Mouse (Mus musculus): ENCODE data around the gene Otof. TPM values are rescaled to one million over a fixed set of nuclear protein-coding genes. Genes with fewer than 3 reads are reported as not detected.

Gene Otof
- total and polyA plus RNA-seq, 3 experiments, result 0.04 to 0.07 TPM; not detected in 1

DNA sequence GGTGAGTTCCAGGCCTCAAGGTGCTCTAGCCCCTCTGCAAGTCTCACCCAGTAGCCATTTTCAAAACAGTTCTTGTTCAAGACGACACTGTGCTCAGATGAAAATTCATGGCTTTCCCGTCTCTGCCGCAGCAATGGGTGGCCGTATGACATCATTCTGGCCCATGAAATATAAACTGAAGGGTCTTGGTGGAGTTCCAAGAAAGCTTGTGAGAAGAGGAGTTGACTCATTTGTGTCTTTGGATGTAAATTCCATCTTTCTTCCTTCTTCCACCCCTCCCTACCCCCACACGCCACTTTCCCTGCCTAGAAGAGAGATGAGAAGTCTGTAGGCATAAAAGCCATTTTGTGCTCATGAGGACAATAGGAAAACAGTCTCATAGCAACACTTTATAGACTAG is 29.1 kb upstream of the Otof start:
- dilution Hi-C loops (cut with MboI; ENCODE audit: extremely low pct_ligation_motif_present, extremely low pct_unique_long_range_greater_than_20kb, low sequenced_read_pairs) (no loop called here), in situ Hi-C loops (cut with MboI; ENCODE audit: low pct_ligation_motif_present, low pct_unique_long_range_greater_than_20kb, low sequenced_read_pairs) (no loop called here)
- Histone ChIP-seq H3K4me3 (replicated peaks in 1 of 3; ENCODE audit: low read depth in 2 of 3, low read length in 2 of 3, poor library complexity in 1 of 3) (no peak overlapping the region), H3K27me3 (replicated peaks) (peaks cover 48% of the 10 kb centered on the region), H3K4me2 (ENCODE audit: insufficient read depth, low read depth, poor library complexity, severe bottlenecking) (no peak overlapping the region), H3K4me1 (ENCODE audit: control insufficient read depth in 1 of 2, insufficient read depth in 2 of 2) (peaks cover 6 to 10% of the 10 kb centered on the region in 2 experiments), H3K79me2 (replicated peaks; ENCODE audit: control insufficient read depth, extremely low read depth, insufficient read depth, poor library complexity, severe bottlenecking) (no peaks in the 10 kb centered on the region), H3K27ac (ENCODE audit: insufficient read depth, low read depth) (no peak overlapping the region), H3K36me3 (replicated peaks in 1 of 2; ENCODE audit: control insufficient read depth in 1 of 2, insufficient read depth in 1 of 2, low read length in 1 of 2) (no peaks in the 10 kb centered on the region), H3K9ac (ENCODE audit: insufficient read depth, low read depth) (no peak overlapping the region), H3K9me3 (replicated peaks; ENCODE audit: low read length) (no peaks in the 10 kb centered on the region)
- no peak for TF ChIP-seq USF2 (conservative IDR thresholded peaks at IDR 0.05; ENCODE audit: low read depth, low read length)
- TF ChIP-seq KAT2A (IDR thresholded peaks at IDR 0.05; ENCODE audit: insufficient replicate concordance, low read length), result no peak
- no peak for TF ChIP-seq NRF1 (IDR thresholded peaks at IDR 0.05; ENCODE audit: low read depth, low read length)
- no peak for TF ChIP-seq PAX5 (IDR thresholded peaks at IDR 0.05; ENCODE audit: low read length)
- no peak for TF ChIP-seq MAX (IDR thresholded peaks at IDR 0.05; ENCODE audit: low read length)
- no peak for TF ChIP-seq NELFE (IDR thresholded peaks at IDR 0.05; ENCODE audit: low read depth, low read length)
- no peak for TF ChIP-seq CHD1 (IDR thresholded peaks at IDR 0.05; ENCODE audit: low read depth, low read length)
- no peak for TF ChIP-seq E2F4 (IDR thresholded peaks at IDR 0.05; ENCODE audit: insufficient replicate concordance, low read depth, low read length)
- no peak for TF ChIP-seq USF1 (IDR thresholded peaks at IDR 0.05; ENCODE audit: low read depth, low read length)
- no peak for TF ChIP-seq MAFK (IDR thresholded peaks at IDR 0.05; ENCODE audit: insufficient replicate concordance, low read length)
- no peak for TF ChIP-seq MAZ (IDR thresholded peaks at IDR 0.05; ENCODE audit: low read depth, low read length)
- no peak for TF ChIP-seq UBTF (IDR thresholded peaks at IDR 0.05; ENCODE audit: low read depth, low read length)
- TF ChIP-seq MEF2A (IDR thresholded peaks at IDR 0.05; ENCODE audit: borderline replicate concordance, low read depth, low read length), result no peak
- TF ChIP-seq JUND (conservative IDR thresholded peaks at IDR 0.05; ENCODE audit: low read depth, low read length), result no peak
- no peak for TF ChIP-seq ZC3H11A (IDR thresholded peaks at IDR 0.05; ENCODE audit: low read depth, low read length)
- TF ChIP-seq HCFC1 (IDR thresholded peaks at IDR 0.05; ENCODE audit: low read depth, low read length), result no peak
- no peak for TF ChIP-seq POLR2AphosphoS2 (IDR thresholded peaks at IDR 0.05; ENCODE audit: low read depth, low read length)
- no peak for TF ChIP-seq EP300 (IDR thresholded peaks at IDR 0.05; ENCODE audit: low read length)
- DNase-seq (ENCODE audit: extremely low read depth), result no peak

DNA sequence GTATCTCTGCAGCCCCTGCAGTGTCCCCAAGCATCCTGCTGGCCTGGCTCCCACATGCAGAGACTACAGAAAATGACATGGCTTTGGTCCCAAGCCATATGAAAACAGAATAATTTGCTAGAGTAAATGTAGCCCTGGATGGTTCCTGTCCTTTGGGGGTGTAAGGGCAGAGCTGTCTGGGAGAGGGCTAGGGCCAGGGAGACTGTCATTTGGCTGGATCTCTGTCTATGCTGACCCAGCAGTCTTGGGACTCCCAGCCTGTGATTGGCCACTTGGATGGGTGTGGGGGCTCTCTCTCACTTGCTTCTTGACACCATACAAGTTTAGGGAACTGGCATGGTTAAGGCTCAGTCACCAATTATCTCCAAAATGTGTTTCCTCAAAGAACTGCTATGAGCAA is 28.5 kb upstream of the Otof start:
- dilution Hi-C loops (cut with MboI; ENCODE audit: extremely low pct_ligation_motif_present, extremely low pct_unique_long_range_greater_than_20kb, low sequenced_read_pairs), result no loop called here
- peaks cover 6 to 10% of the 10 kb centered on the region in 2 experiments for H3K4me1 ChIP-seq (ENCODE audit: control insufficient read depth in 1 of 2, insufficient read depth in 2 of 2)
- no peak overlapping the region for H3K4me3 ChIP-seq (replicated peaks in 1 of 3; ENCODE audit: low read depth in 2 of 3, low read length in 2 of 3, poor library complexity in 1 of 3)
- no peak for TF ChIP-seq USF1 (IDR thresholded peaks at IDR 0.05; ENCODE audit: low read depth, low read length)
- TF ChIP-seq JUN (IDR thresholded peaks at IDR 0.05; ENCODE audit: insufficient read depth, low read depth, low read length), result no peak
- no peak for TF ChIP-seq PAX5 (IDR thresholded peaks at IDR 0.05; ENCODE audit: low read length)
- no peak overlapping the region for H3K27ac ChIP-seq (ENCODE audit: insufficient read depth, low read depth)
- in situ Hi-C loops (cut with MboI; ENCODE audit: low pct_ligation_motif_present, low pct_unique_long_range_greater_than_20kb, low sequenced_read_pairs), result no loop called here
- H3K9me3 ChIP-seq (replicated peaks; ENCODE audit: low read length), result no peaks in the 10 kb centered on the region
- no peaks in the 10 kb centered on the region for H3K36me3 ChIP-seq (replicated peaks in 1 of 2; ENCODE audit: control insufficient read depth in 1 of 2, insufficient read depth in 1 of 2, low read length in 1 of 2)
- H3K79me2 ChIP-seq (replicated peaks; ENCODE audit: control insufficient read depth, extremely low read depth, insufficient read depth, poor library complexity, severe bottlenecking), result no peaks in the 10 kb centered on the region
- no peak overlapping the region for H3K9ac ChIP-seq (ENCODE audit: insufficient read depth, low read depth)
- no peak for DNase-seq (ENCODE audit: extremely low read depth)
- peaks cover 51% of the 10 kb centered on the region for H3K27me3 ChIP-seq (replicated peaks)
- no peak overlapping the region for H3K4me2 ChIP-seq (ENCODE audit: insufficient read depth, low read depth, poor library complexity, severe bottlenecking)
